Mouse (Mus musculus): ENCODE measurements around the gene Rgs3.

- TF ChIP-seq GATA1 (IDR thresholded peaks at IDR 0.05; ENCODE audit: borderline replicate concordance, low read length) = no peak
- no peak for TF ChIP-seq FLI1 (IDR thresholded peaks at IDR 0.05; ENCODE audit: low read length)
These were observed 146.1 kb downstream of the Rgs3 start for GRCm38 (mm10) chr4:62705749-62706148.
